Mouse (Mus musculus) brain, embryonic 18.5 days (tissue): Measurements from ENCODE around the gene Cpne5.

Source experiments
- DNase-seq: peaks from one replicate; pipeline ENCODE4 v3.0.0-alpha.2; 2012; ENCODE audit warnings: low read depth, low spot score

Cpne5 gene

DNA sequence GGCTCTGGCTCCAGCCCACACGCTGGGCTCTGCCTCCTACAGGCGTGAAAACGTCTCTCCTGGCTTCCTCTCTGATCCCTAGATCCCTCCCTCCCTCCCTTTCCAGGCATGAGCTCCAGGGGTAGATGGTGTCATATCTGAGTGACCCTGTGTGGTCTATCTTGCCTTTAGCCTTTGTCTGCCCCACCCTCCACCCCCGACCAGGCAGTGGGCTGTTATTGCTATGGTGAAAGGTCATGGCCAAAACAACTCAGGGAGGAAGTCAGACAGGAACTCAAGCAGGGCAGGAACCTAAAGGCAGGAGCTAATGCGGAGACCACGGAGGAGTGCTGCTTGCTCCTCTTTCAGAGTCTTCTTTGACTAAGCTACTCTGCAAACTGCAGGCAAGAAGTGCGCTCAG lies 26.1 kb downstream of the Cpne5 start:
- no peak for DNase-seq

GRCm38 (mm10) chr17:29210037-29210436 lies 27.9 kb downstream of the Cpne5 start:
- DNase-seq, result no peak

- DNase-seq, result no peak
Observed at GRCm38 (mm10) chr17:29206052-29206451, 31.9 kb downstream of the Cpne5 start.

DNA sequence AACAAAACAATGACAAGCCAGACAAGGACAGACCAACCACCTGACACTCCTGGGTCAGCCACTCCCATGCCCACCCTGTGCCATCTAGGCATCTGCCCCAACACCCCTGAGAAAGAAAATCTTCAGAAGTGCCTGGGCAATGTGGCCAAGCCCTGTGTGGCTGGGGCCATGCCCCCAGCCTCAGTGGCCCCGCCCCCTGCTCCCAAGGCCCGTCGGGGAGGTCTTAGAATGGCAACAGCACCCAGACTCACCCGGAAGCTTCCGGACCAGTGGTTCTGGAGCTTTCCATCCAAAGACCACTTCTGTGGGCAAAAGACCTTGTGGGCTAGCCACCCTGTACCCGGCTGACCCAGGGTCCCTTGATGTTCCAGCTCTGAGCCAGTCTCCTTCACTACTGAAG lies 35.4 kb downstream of the Cpne5 start:
- DNase-seq, result no peak

DNA sequence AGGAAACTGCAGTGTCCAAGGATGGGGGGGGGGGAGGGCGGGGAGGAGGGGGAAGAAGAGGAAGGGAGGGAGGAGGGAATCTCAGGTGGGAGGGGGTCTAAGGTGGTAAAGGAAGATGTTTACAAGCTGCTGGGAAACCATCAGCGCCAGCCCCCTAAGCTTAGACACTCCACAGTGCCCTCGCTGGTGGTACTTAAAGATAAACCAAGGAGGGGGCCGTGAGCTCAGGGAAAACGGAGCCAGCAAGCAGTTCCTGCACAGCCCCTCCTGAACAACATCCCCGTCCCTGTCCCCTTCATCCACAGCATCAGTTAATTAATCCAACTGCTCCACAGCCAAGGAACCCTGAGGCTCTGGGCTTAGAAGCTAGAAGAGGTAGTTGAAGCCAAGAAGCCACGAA lies 38.1 kb downstream of the Cpne5 start:
- DNase-seq, result no peak

GRCm38 (mm10) chr17:29199151-29199800 lies 38.7 kb downstream of the Cpne5 start:
- DNase-seq, result no peak

DNA sequence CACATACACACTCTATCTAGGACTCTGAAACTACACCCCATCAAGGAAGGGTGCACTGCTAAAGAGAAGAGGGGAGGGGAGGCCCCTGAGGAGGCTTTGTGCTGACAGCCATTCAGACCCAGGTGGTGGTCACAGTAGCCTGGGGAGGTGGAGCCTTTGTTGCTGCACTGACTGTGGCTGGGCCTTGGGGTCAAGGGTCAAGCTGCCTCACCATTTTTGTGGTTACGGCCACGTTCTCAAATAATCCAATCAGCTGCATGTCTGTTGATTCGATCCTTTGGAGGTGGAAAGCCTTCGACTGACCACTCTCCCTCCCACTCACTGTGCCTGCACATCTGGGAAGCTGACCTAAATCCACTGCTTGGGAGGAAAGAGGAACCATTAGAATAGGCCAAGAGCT lies 42.4 kb downstream of the Cpne5 start:
- no peak for DNase-seq

DNA sequence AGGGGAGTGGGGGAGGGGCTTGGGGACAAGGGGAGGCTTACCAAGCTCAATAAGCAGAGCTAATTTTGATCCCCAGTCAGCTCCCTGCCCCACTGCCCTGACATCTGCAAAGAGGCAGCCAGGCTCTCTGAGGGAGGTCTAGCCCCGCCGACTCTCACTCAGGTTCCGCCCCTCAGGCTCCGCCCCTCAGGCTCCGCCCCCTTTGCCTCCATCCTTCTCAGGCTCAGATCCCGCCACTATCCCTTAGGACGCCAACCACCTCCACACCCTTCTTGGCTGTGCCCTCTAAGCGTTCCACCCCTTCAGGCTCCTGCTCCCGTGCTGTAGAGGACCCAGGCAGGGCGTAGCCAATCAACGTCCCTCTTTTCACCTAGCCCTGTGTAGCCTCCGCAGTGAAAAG lies 49.0 kb downstream of the Cpne5 start:
- no peak for DNase-seq

DNA sequence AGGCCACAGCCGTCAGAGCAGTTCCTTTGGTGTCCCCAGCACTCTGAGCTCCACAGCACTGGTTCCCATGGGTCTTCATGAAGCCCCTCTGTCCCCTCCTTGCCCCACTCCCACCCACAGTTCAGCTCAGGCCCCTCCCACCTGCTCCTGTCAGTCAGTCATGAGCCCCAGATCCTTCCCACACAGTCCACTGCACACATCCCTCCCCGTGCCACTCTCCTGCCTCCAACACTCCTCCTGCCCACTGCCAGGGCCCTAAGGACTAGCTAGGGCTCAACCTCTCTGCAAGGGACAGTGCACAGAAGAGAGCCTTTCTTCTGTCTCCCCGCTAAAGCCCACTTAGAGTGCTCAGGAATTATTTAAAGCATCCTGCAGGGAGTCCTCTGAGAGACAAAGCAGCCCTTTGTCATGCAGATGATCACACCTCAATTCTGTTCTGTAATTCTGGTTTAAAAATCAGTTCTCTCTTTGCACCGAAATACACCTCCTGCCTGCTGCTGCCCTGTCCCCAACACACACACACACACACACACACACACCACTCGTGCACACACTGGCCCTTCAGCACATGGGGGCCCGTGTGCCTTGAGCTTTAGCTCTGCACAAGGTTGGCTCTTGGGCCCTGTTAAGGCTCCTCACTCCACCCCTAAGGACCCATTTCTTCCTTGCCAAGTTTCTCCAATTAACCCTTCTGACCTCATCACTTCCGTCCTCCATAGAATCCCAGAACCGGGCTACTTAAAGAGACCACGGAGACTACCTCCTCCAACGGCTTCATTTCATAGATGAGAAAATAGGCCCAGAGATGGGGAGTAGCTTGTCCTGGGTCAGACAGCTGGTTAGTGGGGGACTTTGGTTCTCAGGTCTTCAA lies 50.7 kb downstream of the Cpne5 start:
- no peak for DNase-seq

DNA sequence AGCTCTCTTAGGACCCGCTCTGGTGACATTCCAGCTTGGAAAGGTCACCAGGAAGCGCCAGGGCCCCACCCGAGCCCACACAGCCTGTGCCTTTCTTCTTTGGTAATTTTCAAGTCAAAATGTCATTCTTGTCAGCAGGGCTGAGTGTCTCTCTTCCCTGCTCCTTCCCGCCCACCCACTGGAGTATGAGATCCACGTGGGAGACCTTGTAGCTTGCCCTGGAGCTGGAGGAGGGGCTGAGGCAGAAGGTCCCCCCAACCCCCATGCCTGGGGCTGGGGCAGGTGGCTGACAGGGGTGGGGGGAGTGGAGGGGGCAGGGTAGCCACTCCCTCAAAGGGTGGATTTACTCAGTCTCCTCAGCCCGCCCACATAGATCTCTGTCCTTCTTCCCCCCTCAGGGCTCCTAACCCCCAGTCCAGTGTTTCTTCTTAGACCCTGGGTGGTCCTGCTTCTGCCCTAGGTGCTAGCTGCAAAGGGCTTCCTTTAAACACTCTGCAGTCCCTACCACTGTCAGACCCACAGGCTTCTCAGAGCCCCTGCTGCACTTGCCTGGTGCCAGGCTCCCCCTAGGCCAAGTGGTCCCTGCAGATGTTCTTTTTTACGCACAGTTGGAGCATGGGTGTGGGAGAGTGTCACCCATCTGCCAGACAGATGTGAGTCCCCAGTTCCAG lies 52.5 kb downstream of the Cpne5 start:
- no peak for DNase-seq

DNA sequence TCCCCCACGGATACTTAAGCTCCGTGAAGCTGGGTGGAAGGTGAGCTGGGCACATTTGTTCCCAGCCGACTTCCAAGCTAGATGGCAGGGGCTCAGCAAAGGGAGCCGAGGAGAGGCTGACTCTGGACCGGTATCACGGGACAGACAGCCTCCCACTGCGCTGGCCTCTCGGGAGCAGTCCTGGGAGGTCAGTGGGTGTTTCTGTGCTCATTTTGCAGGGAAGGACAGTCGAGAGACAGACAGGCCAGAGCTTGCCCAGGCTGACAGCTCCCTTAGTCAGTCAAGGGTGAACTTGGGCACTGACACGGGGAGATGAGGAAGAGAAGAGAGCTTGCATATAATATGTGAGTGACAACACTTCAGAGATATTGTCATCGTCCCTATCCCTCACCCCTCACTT lies 54.8 kb downstream of the Cpne5 start:
- no peak for DNase-seq

GRCm38 (mm10) chr17:29181751-29182150 lies 56.2 kb downstream of the Cpne5 start:
- no peak for DNase-seq

DNA sequence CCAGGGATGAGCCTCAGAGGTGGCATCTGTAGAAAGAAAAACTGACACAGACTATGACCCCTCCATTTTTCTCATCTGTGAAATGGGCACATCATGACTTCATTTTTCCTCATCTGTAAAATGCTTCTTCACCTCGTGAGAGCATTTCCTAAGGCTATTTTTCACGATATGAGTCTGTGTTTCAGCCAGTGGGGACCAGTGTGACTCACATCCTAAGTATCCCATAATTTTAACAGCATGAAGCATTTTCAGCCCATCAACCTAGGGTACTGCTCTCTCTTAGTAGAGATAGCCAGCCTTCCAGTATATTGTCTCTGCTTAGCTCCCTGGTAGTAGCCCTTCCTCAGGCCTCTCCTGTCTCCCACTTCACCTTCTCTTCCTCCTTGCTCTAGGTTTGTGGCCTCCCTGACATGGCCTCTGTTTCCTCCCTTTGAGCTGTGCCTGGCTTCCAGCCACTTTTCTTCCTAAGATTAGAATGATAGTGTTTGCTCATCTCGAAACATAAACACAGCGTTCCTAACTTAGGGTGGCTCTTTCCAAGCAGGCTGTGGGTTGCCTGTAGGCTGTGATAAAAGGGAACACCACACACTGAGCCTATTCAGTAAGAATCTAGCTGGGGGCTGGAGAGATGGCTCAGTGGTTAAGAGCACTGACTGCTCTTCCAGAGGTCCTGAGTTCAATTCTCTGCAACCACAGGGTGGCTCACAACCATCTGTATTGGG lies 57.4 kb downstream of the Cpne5 start:
- no peak for DNase-seq

DNA sequence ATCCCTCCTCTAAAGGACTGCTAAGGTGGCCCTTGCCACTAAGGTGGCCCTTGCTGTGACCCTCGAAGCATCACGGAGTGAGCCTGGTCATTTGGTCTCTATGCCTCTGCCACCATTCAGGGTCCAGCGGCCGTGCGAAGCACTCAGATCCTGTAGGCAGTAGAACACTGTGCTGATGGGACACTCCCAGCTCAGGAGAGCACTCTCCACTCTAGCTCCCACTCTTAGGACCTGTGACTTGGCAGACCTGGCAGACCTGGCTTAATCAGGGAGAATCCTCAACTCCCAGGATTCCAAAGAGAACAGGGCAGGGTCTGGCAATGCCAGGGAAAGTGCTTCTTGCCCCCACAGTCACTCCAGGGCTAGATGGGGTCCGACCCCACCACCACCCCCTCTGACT lies 58.0 kb downstream of the Cpne5 start:
- no peak for DNase-seq

DNA sequence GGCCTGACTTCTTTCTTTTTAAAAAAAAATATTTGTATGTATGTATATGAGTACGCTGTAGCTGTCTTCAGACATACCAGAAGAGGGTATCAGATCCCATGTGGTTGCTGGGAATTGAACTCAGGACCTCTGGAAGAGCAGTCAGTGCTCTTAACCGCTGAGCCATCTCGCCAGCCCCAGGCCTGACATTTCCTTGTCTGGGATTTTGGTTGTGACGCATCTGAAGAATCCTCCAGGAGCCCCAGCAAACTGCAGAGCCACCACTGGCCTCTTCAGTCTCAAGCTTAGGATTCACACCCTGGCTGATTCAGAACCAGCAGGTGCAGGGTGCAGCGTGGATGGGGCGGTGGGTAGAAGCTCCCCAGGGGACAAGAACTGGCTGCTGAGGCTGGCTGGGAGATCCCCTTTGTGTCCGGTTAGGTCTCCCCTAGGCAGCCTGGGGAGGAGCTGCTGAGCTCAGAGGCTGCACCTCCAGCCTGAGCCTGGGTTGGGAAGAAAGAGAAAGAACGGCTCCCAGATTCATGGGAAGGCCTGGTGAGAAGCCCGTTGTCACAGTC lies 59.4 kb downstream of the Cpne5 start:
- no peak for DNase-seq

GRCm38 (mm10) chr17:29176391-29177267 lies 61.3 kb downstream of the Cpne5 start:
- DNase-seq, result peak; percentile 70

GRCm38 (mm10) chr17:29175693-29176092 lies 62.3 kb downstream of the Cpne5 start:
- DNase-seq, result no peak

DNA sequence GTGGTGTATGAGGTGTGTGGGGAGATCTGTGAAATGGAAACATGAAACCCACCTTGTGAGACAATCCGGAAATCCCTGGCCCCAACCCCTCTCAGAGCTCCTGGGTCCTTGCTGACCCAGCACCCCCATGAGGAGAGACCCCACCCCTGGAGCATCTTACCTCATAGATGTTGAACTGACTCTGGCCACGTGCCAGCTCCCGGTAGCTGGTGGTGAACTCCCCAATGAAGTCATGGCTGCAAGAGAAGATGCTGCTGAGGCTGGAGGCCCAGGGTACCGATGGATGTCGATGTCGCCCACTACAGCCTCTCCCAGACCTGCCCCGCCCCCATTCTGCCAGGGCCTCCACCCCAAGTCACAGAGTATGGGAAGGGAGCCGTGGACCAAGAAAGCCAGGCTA lies 64.8 kb downstream of the Cpne5 start:
- DNase-seq, result no peak

GRCm38 (mm10) chr17:29172062-29172461 lies 65.9 kb downstream of the Cpne5 start:
- DNase-seq, result no peak

GRCm38 (mm10) chr17:29171001-29171772 lies 66.8 kb downstream of the Cpne5 start:
- no peak for DNase-seq
